Mouse (Mus musculus) G1E-ER4 (cell line): ENCODE data around the gene Morn2. TPM values are rescaled to one million over a fixed set of nuclear protein-coding genes. Genes with fewer than 3 reads are reported as not detected.

Experiments
- GATA1 ChIP-seq: IDR thresholded peaks from one replicate; pipeline ENCODE4 v1.8.0; 2012; ENCODE audit warnings: low read length, inconsistent platforms
- polyA plus RNA-seq: library from polyadenylated mRNA; stranded (reverse); fragments of >175 nt; gene quantifications from 2 replicates; pipeline ENCODE4 v1.2.3, GENCODE M21; 2012

Morn2 gene
- 0.85 and 1.2 TPM in 2 replicates for polyA plus RNA-seq

DNA sequence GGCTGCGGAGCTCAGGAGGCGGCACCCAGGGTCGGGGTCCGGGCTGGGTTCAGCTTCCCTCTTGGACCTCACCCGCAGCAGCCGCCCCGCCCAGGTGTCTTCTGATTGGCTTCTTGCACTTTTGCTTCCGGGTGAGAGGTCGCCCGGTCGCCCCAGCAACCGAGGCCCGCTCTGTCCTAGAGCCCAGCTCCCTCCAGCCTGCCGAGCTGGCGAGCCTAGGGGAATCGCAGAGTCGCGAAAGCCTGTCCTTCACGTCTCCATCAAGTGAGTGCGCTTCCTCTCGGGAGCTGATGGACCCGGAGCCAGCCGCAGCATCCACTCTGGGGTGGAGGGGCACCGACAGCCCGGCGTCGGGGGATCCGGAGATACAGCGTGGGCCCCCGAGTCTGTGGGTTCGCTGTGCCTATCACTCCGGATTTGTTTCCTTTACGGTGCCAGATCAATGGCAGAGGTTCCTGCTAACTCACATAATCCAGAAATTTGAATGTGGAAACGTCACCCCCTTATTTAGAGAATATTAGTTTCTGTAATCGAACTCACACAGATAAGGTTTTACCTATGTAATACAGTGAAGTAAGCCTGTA is at the start of gene Morn2, which contains the start of gene Dhx57:
Gene Morn2 (plus strand): TSS at position 130 of the 584 bp plus-strand sequence.
Gene Dhx57 (minus strand): TSS at position 403 of the 584 bp plus-strand sequence.
- no peak for TF ChIP-seq GATA1

DNA sequence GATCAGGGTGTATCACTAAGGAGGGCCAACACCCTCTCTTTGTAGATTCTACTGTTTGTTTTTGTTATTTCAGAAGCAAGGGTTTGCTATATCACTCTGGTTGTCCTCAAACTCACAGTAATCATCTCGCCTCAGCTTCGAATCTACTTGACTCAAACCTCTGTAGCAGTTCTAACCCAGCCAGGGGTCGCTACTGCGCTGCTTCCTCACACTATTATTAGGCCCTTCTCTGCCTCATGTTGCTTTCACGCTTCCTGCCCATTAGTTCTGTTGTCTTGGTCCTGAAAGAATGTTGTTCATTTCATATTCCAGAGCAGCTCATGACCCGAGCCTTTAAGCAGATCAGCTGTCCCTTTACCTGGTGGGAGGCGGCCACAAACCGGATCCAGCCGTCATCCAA is 48.4 kb upstream of the Morn2 start:
- TF ChIP-seq GATA1: no peak

DNA sequence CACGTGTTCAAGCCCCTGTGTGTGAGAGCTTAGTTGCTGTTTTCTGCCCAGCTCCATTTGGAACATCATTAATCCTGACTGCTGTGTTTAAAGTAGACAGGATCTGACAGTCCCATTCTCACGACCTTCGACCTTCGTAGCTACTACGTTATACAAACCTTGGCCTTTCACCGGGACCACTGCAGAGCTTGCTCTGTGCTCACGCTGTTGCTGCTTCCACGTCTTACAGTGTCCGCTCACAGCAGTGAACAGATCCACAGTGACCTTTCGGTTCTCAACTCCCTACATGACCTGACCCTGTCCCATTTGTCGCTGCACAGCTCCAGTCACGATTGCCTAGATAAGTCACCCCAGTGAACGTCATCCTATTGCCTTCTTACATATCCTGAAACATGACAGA is 46.9 kb upstream of the Morn2 start:
- no peak for TF ChIP-seq GATA1

DNA sequence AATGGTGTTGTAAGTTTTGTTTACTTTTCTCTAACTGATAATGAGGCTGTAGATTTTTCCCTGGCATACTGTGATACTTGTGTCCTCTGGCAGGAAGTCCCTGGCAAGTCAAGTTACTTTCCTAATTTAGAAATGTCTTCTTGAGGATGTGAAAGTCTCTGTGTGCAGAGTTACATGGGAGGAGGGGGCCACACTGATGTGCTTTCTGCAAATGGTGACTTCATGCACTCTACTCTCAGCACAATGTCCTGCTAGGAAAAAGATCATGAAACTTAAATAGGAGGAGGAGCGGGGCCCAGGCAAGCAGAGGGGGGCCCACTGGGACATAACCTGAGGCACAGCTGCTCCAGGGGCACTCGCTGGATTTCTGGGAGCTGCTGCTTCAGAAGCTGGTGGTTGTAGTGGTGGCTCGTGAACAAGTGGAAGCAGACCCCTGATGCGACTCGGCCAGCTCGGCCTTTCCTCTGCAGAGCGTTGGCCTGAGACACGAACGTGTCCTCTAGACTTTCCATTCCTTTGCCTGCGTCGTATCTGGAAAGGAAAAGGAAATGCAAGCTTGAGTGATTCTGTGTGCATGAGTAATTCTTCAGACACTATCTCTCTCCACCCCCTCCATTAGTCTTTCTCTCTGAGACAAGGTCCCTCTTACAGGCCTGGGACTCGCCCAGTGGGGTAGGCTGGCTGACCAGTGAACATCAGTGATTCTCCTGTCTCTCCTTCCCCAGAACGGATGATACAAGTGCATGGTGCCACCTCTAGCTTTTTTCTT is 37.1 kb upstream of the Morn2 start:
- TF ChIP-seq GATA1: no peak

DNA sequence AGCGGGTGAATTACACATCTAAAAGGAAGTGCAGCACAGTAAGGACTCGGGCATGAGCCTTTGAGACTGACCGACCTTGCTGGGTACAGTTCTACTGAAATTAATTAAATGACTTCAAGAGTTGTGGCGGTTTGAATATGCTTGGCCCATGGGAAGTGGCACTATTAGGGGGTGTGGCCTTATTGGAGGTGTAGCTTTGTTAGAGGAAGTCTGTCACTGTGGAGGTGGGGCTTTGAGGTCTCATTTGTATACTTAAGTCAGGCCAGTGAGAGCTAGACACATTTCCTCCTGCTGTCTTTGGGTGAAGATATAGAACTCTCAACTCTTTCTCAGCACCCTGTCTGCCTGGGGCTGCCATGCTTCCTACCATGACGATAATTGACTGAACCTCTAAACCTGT is 35.6 kb upstream of the Morn2 start:
- TF ChIP-seq GATA1: no peak

DNA sequence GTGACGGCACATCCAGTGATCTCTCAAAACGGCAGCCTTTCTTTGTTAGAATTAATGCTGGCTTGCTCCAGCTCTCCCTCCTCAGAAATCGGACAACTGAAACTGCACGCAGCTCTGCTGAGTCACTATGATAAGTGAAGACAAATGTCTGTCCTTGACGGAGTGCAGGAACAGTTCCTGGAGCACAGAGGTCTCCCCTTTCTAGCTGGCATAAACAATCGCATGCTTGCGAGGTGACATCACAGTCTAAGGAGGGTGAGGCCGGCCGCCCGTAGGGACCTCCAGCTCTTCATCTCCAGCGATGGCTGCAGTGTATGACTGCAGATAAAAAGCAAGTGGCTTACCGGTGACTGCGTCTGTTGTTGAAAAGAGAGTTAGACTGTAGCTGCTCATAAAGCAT is 34.8 kb upstream of the Morn2 start:
- TF ChIP-seq GATA1: no peak

DNA sequence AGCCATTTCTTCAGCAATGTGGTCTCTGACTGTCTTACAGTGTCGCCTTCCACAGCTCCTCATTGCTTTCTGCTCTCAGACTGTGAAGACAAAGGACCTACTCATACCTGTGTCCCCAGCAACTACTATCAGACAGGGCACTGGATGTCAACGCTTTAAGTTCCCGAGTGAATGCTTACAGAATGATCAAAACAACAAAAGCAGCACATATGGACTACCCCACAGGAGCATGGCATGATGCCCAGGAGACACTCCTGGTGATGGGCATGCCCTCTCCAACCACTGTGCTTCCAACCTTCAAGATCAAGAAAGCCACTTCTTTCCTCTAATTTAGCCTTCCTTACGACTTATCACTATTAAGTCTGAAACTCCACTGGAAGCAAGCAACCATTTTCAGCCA is 22.9 kb upstream of the Morn2 start:
- no peak for TF ChIP-seq GATA1

DNA sequence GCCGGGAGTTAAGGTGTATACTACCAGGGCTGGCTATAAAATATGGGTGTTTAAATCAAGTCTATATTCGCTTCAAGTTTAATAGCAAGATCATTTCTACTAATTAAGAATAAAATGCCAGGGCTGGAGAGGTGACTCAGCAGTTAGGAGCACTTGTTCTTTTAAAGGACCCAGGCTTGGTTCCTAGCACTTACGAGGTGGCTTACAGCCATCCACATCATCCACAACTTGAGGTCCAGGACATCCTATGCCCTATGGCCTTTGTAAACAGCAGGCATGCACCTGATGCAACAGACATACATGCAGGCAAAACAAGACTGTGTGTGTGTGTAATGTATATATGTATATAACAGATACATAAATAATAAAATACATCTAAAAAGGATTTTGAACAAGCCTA is 21.9 kb upstream of the Morn2 start:
- no peak for TF ChIP-seq GATA1

DNA sequence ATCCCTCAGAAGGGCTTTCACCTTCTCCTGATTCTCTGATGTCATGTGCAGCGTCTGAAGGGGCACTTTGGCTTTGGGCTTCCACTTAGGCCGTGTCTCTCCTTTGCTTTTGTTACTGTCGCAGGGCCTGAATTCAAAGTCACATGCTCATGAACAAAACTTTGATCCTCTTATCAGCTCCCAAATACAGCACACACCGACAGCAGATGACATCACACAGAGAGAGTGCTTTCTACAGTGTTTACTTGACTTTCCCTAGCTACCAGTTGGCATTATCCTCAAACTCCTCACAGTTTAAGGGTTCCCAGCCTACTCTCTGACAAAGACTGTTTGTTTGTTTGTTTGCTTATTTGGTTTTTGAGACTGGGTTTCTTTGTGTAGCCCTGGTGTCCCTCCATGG is 11.7 kb upstream of the Morn2 start:
- no peak for TF ChIP-seq GATA1

DNA sequence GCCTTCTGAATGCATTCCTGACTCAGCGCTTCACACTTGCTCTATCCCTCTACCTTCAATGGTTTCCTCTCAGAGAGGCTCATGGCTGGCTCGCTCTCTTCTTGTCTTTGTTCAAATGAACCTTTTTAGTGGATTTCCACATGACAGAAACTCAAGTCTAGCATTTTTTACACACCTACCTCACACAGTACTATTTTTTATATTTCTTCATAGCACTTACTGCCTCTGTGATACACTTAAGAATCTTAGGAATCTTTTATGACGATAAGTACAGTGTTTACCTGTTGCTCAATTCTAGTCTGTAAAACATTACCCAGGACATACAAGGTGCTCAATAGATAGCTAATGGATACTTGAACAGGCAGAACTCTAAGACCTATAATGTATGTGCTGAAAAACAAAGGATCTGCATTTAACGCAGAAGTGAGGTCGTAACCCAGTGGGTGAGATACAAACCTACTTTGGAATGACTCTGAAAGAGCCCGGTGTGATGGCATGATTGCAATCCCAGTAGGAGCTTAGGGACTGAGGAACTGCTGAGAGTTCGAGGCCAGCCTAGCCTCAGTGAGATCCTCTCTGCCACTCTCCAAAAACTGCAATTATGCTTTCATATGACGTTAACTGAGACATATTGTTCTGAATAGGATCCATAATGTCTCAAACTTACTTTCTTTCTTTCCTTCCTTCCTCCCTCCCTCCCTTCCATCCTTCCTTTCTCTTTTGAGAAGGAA is 10.5 kb upstream of the Morn2 start:
- TF ChIP-seq GATA1: no peak

DNA sequence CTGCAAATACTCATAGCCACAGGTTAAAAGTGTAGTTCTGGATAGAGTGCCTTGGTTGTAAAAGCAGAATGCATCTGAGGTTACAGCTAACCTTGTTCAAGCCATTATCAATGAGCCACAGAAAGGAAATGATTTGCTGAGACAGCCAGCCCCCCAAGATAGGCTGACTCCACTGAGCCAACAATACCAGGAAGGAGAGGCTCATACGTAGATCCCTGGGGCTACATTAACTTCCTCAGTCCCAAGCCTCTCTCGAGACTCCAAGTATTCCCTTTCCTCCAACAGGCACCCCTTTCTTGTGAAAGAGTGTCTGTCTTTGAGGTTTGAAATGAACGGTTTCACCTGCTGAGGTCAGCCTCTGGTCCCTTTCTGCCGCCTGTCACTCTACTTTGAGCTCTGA is 5.6 kb upstream of the Morn2 start:
- TF ChIP-seq GATA1: no peak

DNA sequence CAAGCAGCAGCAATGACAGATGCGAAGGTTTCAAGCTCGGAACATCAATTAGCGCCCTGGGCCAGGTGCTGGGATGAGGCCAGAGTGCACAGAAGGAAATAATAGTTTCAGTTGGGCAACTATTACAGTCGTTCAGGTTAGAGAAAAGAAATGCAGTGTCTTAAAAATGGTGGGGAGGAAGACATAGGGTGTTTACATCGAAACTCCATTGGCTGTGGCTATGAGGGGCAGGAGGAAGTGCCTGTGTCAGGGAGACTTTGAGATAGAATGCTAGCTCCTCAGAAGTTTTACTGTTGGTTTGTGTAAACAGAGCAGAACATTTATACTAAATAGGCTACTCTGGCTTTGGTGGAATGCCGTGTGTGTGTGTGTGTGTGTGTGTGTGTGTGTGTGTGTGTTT is 2.0 kb upstream of the Morn2 start:
- TF ChIP-seq GATA1: no peak

DNA sequence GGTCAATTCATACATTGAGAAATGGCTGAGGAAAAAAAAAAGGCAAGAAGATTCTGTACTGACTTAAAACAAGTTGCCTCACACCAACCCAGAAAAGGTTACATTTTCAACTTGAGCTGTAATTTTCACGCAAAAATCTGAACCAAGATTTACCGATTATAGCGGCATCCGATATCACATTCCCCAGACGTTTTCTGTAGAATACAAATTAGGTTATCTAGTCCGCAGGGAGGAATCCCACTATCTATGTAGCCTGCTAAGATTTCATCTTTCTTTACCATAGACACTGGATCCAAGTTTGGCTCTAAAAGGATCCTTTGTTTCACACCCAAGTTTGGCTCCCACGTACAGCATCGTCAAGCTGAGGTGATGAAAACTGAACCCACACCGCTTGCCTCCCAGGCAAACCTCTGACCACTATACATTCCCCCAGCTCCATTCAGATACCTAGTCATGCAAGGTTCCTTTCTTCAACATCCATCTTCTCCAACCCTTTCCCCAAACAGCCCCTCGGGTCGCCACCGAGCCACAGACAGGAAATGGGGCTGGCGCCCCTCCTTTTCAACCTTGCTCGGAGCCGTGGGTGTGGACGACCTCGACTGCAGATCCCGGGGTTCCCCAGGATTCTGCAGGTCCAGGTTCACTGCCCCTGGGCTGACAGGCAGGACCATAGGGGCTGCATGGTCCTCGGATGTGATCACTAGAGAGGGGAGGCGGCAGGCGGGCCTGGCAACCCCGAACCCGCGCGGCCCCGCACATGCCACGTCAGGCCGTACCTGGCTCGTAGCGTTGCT is 526 bp upstream of the Morn2 start:
- TF ChIP-seq GATA1: no peak

DNA sequence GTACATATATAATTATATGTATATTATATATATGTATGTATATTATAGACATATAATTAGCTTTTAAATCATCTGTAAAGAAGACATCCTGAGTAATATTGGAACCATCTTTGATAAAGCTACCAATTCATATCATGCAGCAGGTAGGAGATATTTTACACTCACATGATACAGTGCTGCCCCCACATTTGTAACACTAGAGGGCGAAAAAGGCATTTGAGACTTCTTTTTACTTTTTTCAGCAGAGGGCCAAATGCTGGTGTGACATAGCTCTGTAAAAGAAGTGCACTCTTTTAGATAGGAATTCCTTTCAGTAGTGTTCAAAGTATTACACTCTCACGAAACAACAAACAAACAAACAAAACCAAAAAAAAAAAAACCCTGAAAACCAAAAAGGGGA is 1.1 kb downstream of the Morn2 start:
- TF ChIP-seq GATA1: no peak

DNA sequence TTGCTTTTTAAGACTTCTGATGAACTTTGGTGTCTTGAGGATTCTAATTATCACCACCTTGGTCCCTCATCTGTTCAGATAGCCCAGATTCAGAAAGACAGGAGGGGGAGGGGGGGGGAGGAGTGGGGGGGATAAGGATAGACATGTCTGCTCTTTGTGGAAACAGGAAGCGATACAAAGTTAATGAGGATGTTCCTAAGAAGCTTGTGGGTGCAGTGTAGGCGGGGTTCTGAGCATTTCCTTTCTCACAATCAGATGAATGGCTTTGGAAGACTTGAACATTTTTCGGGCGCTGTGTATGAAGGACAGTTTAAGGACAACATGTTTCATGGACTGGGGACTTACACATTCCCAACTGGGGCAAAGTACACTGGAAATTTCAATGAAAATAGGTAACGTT is 5.3 kb downstream of the Morn2 start:
- TF ChIP-seq GATA1: no peak

DNA sequence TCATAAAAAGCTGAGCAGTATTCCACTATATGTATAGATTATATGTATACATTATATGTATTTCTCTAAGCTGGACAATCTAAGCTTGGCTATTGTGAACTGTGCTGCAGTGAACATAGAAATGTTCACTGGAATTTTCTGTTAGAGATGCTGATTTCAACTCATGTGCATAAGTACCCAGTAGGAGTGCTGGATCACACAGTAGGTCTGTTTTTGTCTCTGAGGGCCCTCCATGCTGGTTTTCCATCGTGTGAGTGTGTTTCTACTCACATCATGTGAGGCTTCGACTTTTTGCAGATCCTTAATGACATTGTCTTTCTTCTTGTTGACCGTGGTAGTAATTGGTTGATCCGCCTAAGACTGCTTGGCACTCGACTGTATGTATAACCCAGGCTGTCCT is 8.8 kb downstream of the Morn2 start:
- TF ChIP-seq GATA1: no peak
